Mouse (Mus musculus) embryo, embryonic 11 days (tissue): ENCODE measurements around the gene Ube2m.

ENCODE experiments used
- DNase-seq: peaks from one replicate; pipeline ENCODE4 v3.0.0-alpha.2; 2015

Gene Ube2m

GRCm38 (mm10) chr7:13037901-13038555 lies at the start of gene Ube2m:
Gene Ube2m, minus strand, starts transcription at chr7:13038275.
- DNase-seq, result peak; percentile 99

DNA sequence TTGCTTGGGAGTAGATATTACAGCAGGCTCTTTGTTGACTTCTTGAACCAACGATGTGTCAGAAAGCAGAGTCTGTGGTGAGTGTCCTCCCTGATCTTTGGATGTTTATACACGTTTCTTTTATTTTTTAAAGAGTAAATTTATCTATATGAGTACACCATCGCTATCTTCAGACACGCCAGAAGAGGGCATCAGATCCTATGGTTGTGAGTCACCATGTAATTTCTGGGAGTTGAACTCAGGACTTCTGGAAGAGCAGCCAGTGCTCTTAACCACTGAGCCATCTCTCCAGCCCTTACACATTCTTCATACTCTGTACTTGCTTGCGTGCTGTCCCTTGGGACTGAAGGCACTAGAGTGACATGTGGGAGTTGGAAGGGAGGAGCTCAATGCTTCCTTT lies 34.2 kb upstream of the Ube2m start:
- no peak for DNase-seq

GRCm38 (mm10) chr7:13063399-13063798 lies 25.3 kb upstream of the Ube2m start:
- peak; percentile 27 for DNase-seq

DNA sequence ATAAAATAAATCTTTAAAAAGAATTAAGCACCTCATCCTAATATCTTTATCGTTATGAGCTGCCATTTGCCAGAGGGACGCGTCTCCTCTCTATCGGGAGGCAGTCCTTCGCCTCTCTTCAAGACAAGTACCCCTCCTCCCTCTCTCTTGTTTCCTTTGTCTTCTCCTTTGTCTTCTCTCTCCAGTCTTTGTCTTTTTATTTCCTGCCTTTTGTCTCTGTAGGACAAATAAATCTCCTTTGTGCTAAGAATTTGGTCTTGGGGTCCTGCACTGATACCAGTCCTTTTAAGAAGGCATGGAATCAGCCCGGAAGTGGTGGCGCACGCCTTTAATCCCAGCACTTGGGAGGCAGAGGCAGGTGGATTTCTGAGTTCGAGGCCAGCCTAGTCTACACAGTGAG lies 21.5 kb upstream of the Ube2m start:
- no peak for DNase-seq

DNA sequence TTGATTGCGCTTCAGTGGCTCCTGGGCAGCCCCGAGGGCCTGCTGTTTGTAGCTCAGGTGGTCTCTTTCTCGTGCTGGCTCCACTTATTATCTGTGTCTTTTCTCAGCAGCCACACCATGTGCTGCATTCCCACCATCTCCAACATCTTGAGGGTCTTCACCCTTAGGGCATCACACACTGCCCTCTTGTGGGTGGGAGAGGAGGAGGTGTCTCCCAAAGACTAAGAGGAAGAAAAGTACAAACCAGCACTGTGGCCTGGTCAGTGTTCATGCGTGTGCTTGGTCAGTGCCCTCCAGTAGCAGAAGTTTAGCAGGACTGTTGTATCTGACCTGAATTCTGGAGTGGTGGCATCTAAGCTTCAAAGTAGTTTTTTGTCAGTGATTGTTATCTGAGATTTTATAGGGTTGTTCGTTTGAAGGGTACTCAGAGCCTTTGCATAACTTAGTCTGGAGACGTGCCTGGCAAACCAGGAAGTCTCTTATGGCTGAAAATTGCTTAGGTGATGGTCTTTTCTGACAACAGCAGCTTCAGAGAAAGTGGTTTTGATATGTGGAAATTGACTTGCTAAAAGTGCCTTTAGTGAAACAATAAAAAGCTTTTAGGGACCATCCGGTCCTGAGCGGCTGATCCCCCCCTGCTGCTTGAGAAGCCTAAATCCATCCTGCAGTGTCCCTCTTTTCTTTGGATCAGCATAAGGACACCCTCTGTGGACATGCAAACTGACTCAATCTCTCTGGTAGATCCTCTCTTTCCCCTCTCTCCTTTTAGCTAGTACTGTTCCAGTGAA lies 19.0 kb upstream of the Ube2m start:
- peak; percentile 25 for DNase-seq

DNA sequence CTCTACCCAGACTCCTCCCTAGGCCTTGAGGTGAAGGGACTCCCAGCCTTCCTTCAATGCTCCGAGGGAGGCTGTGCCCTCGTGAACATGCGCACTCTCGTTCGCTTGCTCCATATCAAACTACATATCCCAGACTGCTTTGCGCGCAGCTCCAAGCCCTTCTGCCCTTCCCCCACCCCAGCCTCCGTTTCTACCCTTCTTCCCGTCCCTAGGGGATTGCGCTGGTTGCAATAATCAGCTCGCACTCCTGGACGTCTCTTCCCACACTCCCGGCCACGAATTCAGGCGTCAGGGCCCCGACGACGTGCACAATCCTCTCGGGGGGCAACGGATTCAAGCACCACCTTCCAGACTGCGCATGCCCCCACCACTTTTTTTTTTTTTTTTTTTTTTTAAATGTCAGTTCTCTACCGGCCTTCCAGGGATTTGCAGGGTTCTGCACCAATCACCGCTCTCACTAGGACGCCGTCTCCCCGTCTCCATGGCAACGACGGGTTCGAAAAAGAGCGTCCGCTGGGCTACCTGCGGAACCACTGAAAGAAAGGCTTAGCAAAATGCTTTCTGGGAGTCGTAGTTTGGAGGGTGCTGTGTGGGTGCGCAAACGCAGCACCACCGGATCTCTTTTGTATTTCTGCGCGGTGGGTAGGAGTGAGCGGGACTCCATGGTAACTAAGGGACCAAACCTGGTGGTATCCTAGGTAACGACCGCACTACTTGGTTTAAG lies 16.4 kb upstream of the Ube2m start, which contains the start of gene Mzf1:
Gene Mzf1, minus strand, starts transcription at position 478 of the 724 bp plus-strand sequence.
- DNase-seq, result peak; percentile 99

- no peak for DNase-seq
Observed at GRCm38 (mm10) chr7:13053961-13054286, 15.8 kb upstream of the Ube2m start.

DNA sequence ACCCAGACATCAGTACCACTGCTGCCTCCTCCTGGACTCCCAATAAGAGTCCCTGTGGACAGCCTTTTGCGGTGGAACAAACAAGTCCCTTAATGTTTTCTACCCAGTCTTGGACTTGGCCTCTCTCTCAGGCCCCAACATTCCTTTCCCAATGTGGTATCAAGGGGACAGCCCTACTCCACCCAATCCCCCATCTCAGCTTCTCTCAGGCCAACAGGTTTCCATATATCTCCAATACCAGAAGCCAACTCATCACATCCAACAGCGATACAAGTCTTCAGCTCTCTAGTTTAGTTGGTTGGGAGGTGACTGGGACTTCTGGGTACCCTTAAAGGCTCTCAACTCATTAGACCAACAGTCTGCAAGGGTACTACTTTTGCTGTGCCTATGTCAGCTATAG lies 15.4 kb upstream of the Ube2m start:
- DNase-seq, result no peak

GRCm38 (mm10) chr7:13053001-13053400 lies 14.9 kb upstream of the Ube2m start:
- DNase-seq, result no peak

DNA sequence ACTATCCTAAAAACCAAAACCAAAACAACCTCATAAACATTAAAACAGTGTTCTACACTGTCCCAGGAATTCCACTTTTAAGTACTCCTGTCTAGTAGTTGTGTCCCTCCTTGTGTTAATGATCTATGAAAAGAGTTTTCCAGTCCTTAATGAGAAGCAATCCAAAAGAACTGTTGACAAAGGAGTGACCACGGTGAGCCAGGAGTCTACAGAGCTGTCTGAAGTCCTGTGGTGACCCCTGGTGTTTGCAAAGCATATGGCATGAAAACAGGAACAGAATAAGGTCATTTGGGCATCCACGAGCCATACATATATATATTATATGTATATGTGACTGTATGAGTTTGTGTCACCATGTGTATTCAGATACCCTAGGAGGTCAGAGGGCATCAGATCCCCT lies 8.0 kb upstream of the Ube2m start:
- peak; percentile 78 for DNase-seq

DNA sequence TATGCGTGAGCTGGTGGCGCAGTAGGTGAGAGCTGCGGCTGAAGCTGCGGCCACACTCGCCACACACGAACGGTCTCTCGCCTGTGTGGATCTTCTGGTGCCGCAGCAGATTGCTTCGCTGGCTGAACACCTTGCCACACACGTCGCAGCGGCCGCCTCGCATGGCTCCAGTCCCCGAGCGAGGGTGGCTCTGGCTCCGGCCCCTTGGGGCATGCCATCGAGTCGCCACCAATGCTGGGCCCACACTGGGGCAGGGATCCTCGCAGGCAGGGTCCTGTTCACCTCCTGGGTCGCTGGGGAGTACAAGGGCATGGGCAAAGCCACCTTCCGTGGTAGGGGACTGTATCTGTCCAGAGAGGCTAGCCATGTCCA lies 6.2 kb upstream of the Ube2m start:
- DNase-seq, result no peak

- DNase-seq, result peak; percentile 65
Observed at GRCm38 (mm10) chr7:13043445-13044253, 5.6 kb upstream of the Ube2m start.

GRCm38 (mm10) chr7:13043120-13043444 lies 5.0 kb upstream of the Ube2m start:
- no peak for DNase-seq

DNA sequence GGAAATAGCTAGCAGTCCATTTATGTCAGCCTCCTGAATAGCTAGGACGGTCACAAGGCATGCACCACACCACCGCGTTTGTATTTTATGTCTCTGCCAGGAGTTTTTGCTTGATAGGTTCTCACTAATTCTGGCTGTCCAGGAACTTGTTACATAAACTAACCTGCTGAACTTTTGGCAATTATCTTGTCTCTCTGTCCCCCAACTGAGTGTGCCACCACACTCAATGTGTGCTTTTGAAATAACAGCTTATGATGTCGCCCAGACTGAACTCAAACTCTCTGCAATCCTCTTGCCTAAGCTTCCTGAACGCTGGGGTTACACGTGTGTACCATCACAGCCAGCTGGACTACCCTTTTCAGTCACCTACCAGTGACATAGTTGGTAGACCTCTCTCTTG lies 4.4 kb upstream of the Ube2m start:
- DNase-seq, result no peak

- no peak for DNase-seq
Observed at GRCm38 (mm10) chr7:13041256-13041655, 3.2 kb upstream of the Ube2m start.

GRCm38 (mm10) chr7:13039181-13039580 lies 1.1 kb upstream of the Ube2m start:
- no peak for DNase-seq

DNA sequence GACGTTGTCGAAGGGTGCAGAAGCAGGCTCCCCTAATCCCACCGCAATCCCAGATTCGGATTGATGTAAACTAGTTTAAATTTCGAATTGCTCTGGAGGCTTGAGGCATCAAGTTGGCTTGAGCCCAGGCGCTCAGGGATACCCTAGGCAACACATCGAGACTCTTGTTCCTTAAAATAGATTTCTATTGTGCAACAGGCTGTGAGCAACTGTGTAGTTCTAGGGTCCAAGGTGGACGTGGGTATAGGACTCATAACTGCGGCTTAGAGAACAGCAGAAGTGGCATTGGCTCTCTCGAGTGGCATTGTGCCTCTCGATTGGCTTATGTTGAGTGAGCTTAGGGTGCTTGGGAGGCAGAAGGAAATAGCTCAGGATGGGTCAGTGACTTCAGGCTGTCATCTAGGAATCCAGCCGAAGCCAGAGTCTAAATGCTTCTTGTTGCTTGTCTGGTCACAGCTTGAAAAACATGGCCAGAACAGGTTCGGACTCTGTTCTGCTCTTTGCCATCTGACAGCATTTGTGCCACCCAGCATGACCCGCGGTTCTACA lies 620 bp upstream of the Ube2m start:
- no peak for DNase-seq

DNA sequence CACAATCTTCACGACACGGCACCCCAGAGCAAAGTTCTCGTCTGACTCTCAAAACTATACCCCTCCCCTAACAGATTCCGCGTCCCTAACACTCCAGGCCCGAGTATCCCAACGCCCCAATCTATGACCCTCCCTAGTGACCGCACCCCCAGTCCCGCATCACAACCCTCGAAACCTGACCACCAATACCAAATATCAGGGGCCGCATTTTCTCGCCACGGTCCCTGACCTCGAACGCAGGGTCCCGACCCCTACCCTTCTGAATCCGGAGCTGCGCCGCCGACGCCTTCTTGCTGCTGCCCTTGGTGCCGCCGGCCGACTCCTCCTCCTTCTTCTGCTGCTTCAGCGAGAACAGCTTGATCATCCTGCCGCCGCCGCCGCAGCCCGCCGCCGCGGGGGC lies 709 bp downstream of the Ube2m start:
- no peak for DNase-seq

GRCm38 (mm10) chr7:13036806-13037205 lies 1.3 kb downstream of the Ube2m start:
- DNase-seq, result no peak

- no peak for DNase-seq
Observed at GRCm38 (mm10) chr7:13035211-13035855, 2.7 kb downstream of the Ube2m start.

GRCm38 (mm10) chr7:13034148-13034977 lies 3.7 kb downstream of the Ube2m start, which contains the start of gene Chmp2a:
Gene Chmp2a, minus strand, starts transcription at chr7:13034807.
- DNase-seq, result peak; percentile 98
